Mouse (Mus musculus) heart, embryonic 14.5 days (tissue): ENCODE data around the gene Frmpd2. TPM values are rescaled to one million over a fixed set of nuclear protein-coding genes. Genes with fewer than 3 reads are reported as not detected.
A peak's percentile ranks its signal among the peaks of the same experiment; 100 is the strongest.

ENCODE experiments used
- ATAC-seq: fragments of 200-750 bp; cut with Nextera tagmentation; 2 replicates; pipeline ENCODE4 v1.8.0; 2017; ENCODE audit warnings: low read depth, moderate TSS enrichment; ENCODE audit not compliant: insufficient number of reproducible peaks, insufficient read depth, low FRiP score
- H3K27ac ChIP-seq, 2 experiments: fragments of 200-500 bp in 1 of 2; fragments of 300-500 bp in 1 of 2; sonication (generic) in 1 of 2; replicated peaks in 1 of 2; 2 replicates each; pipeline ENCODE4 v1.5.1; 2012 to 2014; ENCODE audit warnings: low read depth in 2 of 2, low read length in 2 of 2, control low read depth in 1 of 2, mild to moderate bottlenecking in 1 of 2, mixed read lengths in 1 of 2; ENCODE audit not compliant: control insufficient read depth in 1 of 2, insufficient read depth in 1 of 2
- H3K27me3 ChIP-seq: fragments of 300-500 bp; sonication (generic); 2 replicates; pipeline ENCODE4 v1.6.1; 2014; ENCODE audit warnings: mild to moderate bottlenecking, low read length, control low read depth; ENCODE audit not compliant: control insufficient read depth, insufficient read depth
- H3K36me3 ChIP-seq: fragments of 300-500 bp; sonication (generic); 2 replicates; pipeline ENCODE4 v1.6.1; 2014; ENCODE audit warnings: mild to moderate bottlenecking, control low read depth, low read length, mixed read lengths; ENCODE audit not compliant: control insufficient read depth, insufficient read depth
- H3K4me1 ChIP-seq, 2 experiments: fragments of 200-500 bp in 1 of 2; fragments of 300-500 bp in 1 of 2; sonication (generic) in 1 of 2; 2 replicates each; pipeline ENCODE4 v1.6.1; 2012 to 2014; ENCODE audit warnings: low read length in 2 of 2, control low read depth in 1 of 2, mixed read lengths in 1 of 2; ENCODE audit not compliant: control insufficient read depth in 2 of 2, insufficient read depth in 2 of 2
- H3K4me2 ChIP-seq: fragments of 300-500 bp; sonication (generic); 2 replicates; pipeline ENCODE4 v1.6.1; 2014; ENCODE audit warnings: mild to moderate bottlenecking, low read length
- H3K4me3 ChIP-seq, 2 experiments: fragments of 200-500 bp in 1 of 2; fragments of 300-500 bp in 1 of 2; sonication (generic) in 1 of 2; 2 replicates each; pipeline ENCODE4 v1.5.1; 2012 to 2014; ENCODE audit warnings: low read length in 2 of 2, mild to moderate bottlenecking in 2 of 2, control low read depth in 1 of 2, low read depth in 1 of 2, moderate library complexity in 1 of 2; ENCODE audit not compliant: control insufficient read depth in 1 of 2, insufficient read depth in 1 of 2
- H3K9ac ChIP-seq: fragments of 300-500 bp; sonication (generic); 2 replicates; pipeline ENCODE4 v1.6.1; 2014; ENCODE audit warnings: mild to moderate bottlenecking, low read length
- H3K9me3 ChIP-seq: fragments of 300-500 bp; sonication (generic); 2 replicates; pipeline ENCODE4 v1.6.1; 2016; ENCODE audit warnings: low read length, control low read depth; ENCODE audit not compliant: control insufficient read depth
- WGBS: fragments of 180-500 bp; shearing (Covaris S2); extraction: QIAGEN DNeasy Blood & Tissue Kit; methylation state at CpG from one replicate; pipeline ENCODE4 v1.1.7; 2014; 5-methylcytosine and 5-hydroxymethylcytosine counted together
- polyA plus RNA-seq: library from polyadenylated mRNA; unstranded; fragments of >200 nt; fragmentation: Nextera tagmentation; extraction: Ambion mirVana; gene quantifications from 2 replicates; pipeline ENCODE4 v1.2.1, GENCODE M21; 2014

The Frmpd2 gene
- polyA plus RNA-seq, 1 experiment from 2014 or later, result not detected

DNA sequence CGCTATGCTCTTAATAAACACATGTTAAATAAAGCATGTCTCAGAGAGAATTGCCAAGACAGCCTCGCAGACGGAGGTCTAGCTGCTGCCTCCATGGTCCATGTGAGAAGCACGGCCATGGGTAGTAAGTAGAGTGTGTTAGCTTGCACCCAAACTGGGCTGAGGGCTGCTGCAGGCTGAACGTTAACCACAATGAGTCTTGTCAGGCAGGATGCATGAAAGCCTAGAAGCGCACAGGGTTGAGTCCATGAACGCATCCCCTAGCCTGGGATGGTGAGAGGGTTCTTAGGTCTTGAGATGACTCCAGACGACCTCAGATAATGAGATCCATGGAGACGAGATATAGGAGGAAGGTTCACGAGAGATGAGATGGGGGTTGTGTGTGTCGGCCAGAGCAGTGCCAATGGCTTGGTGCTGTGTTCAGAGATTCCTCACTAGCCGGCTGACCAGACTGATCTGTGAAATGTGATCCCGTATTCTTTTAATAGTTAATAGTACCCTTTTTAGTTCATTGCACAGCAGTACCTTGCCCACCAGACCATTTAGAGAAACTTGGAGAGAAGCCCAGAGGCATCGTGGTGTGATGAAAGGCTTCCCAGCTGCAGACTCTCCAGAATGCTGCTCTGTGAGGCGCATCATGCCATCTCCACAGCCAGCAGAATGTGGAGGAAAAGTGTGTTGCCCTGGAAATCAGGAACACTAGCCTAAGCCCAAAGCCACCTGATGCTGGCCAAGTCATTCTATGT is 16.5 kb downstream of the Frmpd2 start:
- Histone ChIP-seq H3K4me1 (peaks cover 5 to 9% of the 10 kb centered on the region in 2 experiments), H3K27me3 (no peaks in the 10 kb centered on the region), H3K4me2 (peak overlapping the region; percentile 31), H3K9me3 (no peaks in the 10 kb centered on the region), H3K27ac (no peak overlapping the region), H3K36me3 (no peaks in the 10 kb centered on the region), H3K4me3 (no peak overlapping the region), H3K9ac (no peak overlapping the region)
- WGBS, result 31% methylated on average over 15 of the region's 15 CpGs
- ATAC-seq, result no peak

DNA sequence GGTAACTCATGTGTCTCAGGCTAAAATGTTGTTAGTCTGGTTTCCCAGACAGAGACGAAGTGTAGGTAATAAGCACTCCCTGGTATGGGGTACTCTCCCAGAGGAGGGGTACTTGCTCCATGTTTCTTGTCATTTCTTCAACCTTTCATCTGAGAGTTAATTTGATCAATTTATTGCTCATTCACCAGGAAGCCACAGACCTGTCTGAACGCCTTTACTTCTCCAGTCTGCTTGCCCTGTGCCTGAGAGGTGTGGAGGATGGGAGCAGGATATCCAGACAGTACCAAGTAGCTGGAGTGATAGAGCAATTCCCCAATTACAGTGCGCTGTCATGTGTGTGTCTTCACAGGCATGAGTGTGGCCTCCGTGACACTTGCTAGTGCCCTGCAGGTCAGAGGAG is 23.7 kb downstream of the Frmpd2 start:
- H3K9ac ChIP-seq, result no peak overlapping the region
- ATAC-seq, result no peak
- no peak overlapping the region for H3K4me3 ChIP-seq
- no peak overlapping the region for H3K4me2 ChIP-seq
- H3K9me3 ChIP-seq, result no peaks in the 10 kb centered on the region
- no peaks in the 10 kb centered on the region; the same call in 1 of the 2 replicates for H3K27me3 ChIP-seq
- no peaks in the 10 kb centered on the region for H3K36me3 ChIP-seq
- H3K4me1 ChIP-seq, result peaks cover 3 to 8% of the 10 kb centered on the region in 2 experiments; a peak in 3 of 4 replicates
- H3K27ac ChIP-seq, result no peak overlapping the region
- WGBS, result 74% methylated on average over 4 of the region's 4 CpGs

DNA sequence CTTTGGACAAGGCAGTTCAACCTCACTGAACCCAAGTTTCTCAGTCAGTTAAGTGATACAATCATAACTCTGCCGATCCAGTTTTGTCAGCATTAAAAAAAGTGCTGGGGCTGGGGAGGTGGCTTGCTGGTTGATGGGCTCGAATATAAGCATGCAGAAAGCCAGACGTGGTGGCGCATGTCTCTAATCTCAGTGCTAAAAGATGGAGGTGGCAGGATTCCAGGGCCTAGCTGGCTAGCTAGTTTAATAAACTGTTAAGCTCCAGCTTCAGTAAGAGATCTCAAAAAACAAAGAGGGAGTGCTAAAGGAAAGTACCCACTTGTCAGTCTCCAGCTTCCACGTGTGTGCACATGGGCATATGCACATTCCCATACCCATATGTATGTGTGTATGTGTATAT is 25.9 kb downstream of the Frmpd2 start:
- Histone ChIP-seq H3K27me3 (no peaks in the 10 kb centered on the region; the same call in 1 of the 2 replicates), H3K4me3 (no peak overlapping the region), H3K36me3 (no peaks in the 10 kb centered on the region), H3K4me2 (no peak overlapping the region), H3K4me1 (peaks cover 3 to 8% of the 10 kb centered on the region in 2 experiments; a peak in 3 of 4 replicates), H3K9me3 (no peaks in the 10 kb centered on the region), H3K9ac (no peak overlapping the region), H3K27ac (no peak overlapping the region)
- 49% methylated on average over 5 of the region's 5 CpGs for WGBS
- ATAC-seq, result no peak

DNA sequence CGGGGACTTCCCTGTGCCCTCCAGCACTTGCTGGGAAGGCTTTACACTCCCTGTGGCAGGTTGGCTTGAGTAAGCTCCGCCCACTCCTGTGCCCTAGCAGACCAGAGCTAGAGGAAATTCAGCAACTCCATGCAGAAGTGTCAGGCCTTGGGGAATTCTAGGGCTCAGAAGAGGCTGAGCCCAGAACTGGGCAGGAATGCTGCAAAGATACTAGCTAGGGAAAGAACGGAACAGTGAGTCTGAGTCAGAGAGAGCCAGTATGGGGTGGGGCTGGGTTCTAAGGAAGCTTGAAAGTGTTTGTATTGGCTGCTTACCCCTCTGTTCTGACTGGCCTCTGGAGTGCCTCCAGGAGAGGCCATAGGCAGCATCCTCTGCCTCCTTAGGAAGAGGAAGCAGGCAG is 27.4 kb downstream of the Frmpd2 start:
- Histone ChIP-seq H3K9me3 (no peaks in the 10 kb centered on the region), H3K4me1 (peaks cover 3 to 8% of the 10 kb centered on the region in 2 experiments; a peak in 3 of 4 replicates), H3K4me2 (no peak overlapping the region), H3K27ac (no peak overlapping the region), H3K36me3 (no peaks in the 10 kb centered on the region), H3K4me3 (no peak overlapping the region), H3K27me3 (no peaks in the 10 kb centered on the region; the same call in 1 of the 2 replicates), H3K9ac (no peak overlapping the region)
- 41% methylated on average over 3 of the region's 3 CpGs for WGBS
- ATAC-seq, result peak; percentile 63

DNA sequence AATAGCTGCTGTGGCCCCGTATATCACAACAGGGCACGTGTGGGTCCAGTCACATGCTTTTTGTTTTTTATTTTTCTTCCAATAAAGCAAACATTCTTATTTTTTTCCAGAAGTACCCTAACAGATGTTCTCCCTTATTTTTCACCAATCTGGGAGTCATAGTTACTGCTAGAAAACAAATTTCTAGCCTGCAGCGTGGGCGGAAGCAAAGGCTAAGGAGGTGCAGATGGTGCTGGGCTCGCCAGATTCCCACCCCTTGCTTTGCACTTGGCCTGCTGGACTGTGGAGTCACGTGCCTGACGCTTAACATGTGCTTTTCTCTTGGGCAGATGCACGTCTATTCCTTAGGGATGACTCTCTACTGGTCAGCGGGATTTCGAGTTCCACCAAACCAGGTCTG is 29.1 kb downstream of the Frmpd2 start:
- Histone ChIP-seq H3K9ac (no peak overlapping the region), H3K4me2 (no peak overlapping the region), H3K4me1 (peaks cover 3 to 8% of the 10 kb centered on the region in 2 experiments; a peak in 3 of 4 replicates), H3K27me3 (no peaks in the 10 kb centered on the region; the same call in 1 of the 2 replicates), H3K27ac (no peak overlapping the region), H3K4me3 (no peak overlapping the region), H3K9me3 (no peaks in the 10 kb centered on the region), H3K36me3 (no peaks in the 10 kb centered on the region)
- 72% methylated on average over 10 of the region's 10 CpGs for WGBS
- no peak for ATAC-seq

DNA sequence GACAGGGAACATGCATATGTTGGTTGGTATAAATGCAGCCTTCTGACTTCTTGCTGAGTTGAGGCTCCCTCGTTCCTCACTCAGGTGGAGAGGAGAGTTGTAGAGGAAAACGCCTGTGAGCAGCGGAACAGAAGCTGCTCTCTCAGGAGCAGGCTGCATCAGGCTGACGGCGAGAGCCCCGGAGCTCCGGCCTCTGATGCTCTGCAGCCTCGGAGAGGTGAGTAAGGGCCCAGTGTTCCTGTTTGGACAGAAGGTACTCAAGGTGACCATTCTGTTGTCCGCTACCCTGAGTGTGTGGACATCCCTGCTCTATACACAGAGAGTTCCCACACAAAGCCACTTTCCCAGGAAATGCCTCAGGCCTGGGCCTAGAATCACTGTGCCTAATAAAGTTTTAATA is 31.8 kb downstream of the Frmpd2 start:
- Histone ChIP-seq H3K4me2 (no peak overlapping the region), H3K9ac (no peak overlapping the region), H3K27me3 (no peaks in the 10 kb centered on the region), H3K9me3 (no peaks in the 10 kb centered on the region), H3K4me3 (no peak overlapping the region), H3K27ac (no peak overlapping the region), H3K36me3 (no peaks in the 10 kb centered on the region), H3K4me1 (peaks cover 0 to 3% of the 10 kb centered on the region in 2 experiments; a peak in 1 of 4 replicates)
- no peak for ATAC-seq
- 85% methylated on average over 9 of the region's 9 CpGs for WGBS

DNA sequence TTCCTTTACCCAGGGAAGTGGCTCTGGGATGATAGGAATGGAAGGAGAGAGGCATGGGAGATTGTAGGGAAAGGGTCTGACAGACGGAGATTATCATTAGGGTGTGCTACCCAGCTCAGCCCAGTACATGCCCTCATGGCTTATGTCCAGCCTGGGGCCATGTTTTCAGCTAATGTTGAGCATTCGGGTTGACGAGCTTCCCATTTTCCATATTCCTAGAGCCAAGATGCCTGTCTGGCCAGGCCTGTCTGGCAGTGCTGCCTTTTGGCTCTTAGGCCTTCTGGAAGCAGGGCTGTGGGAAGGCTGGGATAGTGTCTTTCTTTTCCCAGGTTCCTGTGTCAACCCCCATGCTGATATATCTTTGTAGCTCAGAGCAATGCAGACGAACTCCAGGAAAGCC is 35.2 kb downstream of the Frmpd2 start:
- H3K9ac ChIP-seq, result no peak overlapping the region
- H3K27ac ChIP-seq, result no peak overlapping the region
- ATAC-seq, result no peak
- H3K9me3 ChIP-seq, result no peaks in the 10 kb centered on the region
- H3K27me3 ChIP-seq, result peaks cover 6% of the 10 kb centered on the region; the same call in 1 of the 2 replicates
- no peak overlapping the region for H3K4me3 ChIP-seq
- H3K36me3 ChIP-seq, result no peaks in the 10 kb centered on the region
- no peak overlapping the region for H3K4me2 ChIP-seq
- 45% methylated on average over 4 of the region's 4 CpGs for WGBS
- no peaks in the 10 kb centered on the region for H3K4me1 ChIP-seq
